Mouse (Mus musculus): ENCODE results near the gene Arhgap27.

GRCm38 (mm10) chr11:103412950-103413423 lies 49.5 kb upstream of the Arhgap27 start:
- TF ChIP-seq EP300 (IDR thresholded peaks at IDR 0.05; ENCODE audit: insufficient read depth, low read depth, low read length) (no peak), POLR2A (IDR thresholded peaks at IDR 0.05; ENCODE audit: insufficient read depth, low read length) (no peak)
